Mouse (Mus musculus) c-Kit-negative CD71-positive TER-119-positive erythroid progenitor cells, embryonic 14.5 days (primary cell): Measurements from ENCODE around the gene Foxd1.

Source experiments
- DNase-seq: peaks from one replicate; pipeline ENCODE4 v3.0.0-alpha.2; 2013; ENCODE audit warnings: low read depth, low spot score

Gene Foxd1

DNA sequence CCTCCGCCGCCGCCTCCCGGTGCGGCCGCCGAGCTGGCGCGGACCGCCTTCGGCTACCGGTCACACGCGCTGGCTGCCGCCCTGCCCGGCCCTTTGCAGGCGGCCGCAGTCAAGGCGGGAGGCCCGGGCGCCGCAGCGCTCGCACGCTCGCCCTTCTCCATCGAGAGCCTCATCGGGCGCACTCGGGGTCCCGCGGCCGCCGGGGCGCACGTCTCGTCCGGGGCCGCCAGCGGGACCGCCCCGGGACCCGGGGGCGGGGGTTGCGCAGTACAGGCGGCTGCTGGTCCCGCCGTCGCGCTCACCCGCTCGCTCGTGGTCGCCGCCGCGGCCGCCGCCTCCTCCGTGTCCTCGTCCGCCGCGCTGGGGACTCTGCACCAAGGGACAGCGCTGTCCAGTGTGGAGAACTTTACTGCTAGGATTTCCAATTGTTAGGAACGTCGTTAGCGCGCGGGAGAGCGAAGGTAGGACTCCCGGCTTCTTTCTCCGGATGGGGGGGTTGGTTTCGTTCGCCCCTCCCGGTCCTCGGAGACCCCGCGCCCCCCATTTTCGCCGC is 1.6 kb downstream of the Foxd1 start:
- no peak for DNase-seq

DNA sequence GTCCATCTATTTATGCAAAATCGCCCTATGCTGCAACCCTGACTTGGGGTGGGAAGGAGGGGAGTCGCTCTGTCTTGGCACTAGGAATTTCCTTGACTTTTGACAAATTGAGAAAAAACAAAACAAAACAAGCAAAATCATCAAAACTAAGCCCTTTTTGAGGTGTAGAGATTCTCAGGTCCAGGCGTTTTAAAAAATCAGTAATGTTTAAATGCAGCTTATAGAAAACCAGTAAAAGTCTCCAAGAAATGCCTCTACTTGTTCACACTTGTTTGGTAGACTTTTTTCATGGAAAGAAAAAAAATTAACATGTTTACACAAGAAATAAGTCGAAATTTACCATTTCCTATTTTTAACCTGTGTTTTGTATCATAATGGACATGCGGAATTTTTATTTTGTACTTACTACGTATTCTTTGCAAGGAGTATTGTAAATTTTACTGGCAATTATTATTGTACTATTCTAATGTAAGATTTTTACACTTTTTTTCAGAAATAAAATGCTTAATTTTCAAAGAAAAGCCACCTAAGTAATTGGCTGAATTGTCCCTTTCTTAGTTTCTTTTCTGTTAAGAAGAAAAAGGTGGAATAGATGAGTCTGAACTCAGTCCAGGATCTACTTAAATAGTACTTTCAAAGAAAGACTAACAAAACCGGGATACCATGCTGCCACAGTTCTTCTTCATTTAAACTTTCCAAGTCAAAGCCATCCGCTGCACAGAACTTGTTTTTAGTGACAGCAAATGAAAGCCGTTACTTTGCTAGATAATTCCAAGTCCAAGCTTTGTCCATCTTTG is 2.3 kb downstream of the Foxd1 start:
- no peak for DNase-seq

DNA sequence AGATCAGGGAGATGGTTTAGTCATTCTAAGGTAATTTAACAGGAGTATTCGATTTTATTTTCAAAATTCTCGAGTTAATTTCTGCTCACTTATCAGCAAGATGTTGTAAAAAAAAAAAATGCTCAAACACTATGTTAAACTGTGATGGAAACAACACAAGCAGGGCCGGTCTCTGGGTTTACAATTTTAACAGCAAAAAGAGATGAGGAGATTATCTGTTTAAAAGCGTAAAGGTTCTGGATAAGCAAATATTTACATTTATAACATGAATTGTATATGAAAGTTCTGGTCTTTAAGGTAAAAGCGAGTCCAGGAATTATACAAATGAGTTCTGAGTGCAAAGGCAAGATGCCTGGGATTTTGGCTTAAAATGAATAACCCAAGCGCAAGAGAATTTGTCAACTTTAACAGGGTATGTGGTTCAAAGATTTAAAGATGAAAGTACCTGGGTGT is 3.0 kb downstream of the Foxd1 start:
- DNase-seq: no peak

DNA sequence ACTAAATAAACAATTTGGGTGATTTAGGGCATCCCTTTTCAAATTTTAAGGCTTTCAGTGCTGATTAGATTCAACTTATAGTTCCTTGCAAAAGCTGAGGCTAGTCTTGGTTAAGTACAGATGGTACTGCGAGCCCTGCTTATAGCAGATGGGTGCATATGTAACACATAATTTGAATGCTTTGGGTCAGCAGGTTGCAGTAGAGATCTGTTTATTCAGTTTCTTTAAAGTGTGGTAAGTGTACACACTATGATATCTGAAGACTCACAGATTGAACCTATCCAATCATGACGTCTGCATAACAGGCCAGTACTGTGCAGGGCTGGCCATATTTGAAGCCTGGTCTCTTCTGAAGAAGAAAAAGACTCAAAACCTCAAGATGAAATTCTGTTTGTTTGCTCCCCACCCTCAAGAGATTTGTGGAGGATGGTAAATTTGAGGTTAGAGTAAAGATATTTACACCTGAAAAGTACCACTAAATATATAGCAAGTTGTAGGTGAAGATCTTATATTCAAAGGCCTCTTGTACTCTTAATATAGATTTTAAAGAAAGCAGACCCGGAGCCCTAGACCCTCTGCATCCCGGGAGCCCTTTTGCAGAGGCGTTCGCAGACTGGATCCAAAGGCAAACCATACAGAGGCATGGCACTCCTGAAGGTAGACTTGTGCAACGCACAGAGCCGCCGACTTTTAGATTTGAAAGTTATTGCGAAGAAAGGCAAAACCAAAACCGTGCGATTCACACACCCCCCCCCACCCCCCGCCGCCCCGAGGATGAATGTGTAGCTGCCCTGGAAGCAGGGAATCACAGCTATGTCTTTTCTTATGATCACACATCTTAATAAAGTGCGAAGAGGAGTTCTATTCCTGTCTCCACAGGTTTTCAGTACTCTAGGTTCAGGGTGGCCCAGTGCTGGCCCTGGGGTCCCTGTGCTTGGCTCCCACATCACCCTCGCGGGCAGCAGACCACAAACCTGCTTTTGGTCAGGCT is 3.7 kb downstream of the Foxd1 start:
- no peak for DNase-seq

DNA sequence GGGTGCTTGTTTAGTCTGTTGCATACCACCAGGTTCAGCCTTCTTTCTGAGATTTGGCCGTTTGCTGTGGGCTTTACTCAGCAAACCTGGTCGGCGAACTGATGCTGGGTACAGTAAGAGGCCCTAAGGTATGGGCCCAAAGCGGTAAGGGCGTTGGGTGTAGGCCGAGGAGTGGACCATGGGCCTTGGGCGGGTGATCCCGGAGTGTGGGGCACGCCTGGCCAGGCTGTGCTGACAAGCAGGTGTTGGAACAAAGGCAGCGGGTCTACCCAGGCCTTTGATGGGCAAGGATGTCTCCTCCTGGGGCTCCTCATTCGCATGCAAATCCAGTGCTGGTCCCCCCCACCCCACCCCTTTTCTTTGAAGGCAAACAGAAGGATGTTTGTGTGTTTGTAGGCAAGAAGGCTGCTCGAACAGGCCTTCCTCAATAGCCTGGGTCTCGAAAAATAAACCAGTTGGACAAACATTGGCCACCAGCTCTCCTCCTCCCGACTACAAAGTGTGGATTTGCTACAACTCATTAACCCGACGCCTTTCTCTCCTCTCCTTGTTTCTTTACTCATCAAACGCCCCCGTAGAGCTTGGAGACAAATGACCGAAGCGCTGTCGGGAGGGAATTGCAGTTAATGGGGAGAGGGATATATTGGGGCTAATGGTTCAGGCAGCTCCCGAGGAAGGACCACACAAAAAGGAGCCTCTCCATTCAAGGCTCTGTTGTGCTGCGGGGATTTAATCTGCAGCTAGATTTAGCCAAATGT is 4.6 kb downstream of the Foxd1 start:
- DNase-seq: no peak

DNA sequence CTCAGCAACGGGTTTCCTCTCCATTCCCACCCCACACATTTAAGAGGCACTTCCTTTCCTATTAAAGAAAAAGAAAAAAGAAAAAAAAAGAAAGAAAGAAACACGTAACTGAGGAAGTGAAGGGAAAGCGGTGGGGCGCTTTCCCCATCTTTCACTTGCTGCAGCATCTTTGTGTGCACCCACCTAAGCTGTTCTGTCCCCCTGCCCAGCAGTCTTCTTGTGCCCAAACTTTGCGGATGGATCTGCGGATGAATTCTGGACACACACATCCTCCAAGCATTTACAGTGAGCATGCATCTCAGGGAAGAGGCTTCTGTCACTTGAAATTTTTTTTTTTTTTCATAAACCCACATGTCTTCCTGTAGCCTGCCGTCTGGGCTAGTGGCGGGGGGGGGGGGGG is 5.3 kb downstream of the Foxd1 start:
- no peak for DNase-seq

DNA sequence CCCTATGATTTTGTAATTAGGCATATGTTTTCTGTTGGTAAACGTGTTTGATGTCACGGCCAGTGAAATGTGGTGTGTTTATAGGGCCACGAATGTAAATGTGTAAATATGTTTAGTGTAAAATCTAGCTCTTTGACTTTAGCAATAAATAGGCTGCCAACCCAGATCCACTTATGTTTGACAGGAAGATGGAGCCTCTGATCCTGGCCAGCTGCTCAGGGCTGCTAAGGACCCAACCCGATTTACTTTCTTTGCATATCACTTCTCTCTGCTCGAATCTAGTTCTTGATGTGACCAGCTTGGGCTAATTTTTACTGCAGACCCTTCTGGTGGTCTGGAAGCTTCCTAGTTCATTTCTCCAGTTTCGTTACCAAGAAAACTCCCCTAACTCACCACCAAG is 6.3 kb downstream of the Foxd1 start:
- no peak for DNase-seq

DNA sequence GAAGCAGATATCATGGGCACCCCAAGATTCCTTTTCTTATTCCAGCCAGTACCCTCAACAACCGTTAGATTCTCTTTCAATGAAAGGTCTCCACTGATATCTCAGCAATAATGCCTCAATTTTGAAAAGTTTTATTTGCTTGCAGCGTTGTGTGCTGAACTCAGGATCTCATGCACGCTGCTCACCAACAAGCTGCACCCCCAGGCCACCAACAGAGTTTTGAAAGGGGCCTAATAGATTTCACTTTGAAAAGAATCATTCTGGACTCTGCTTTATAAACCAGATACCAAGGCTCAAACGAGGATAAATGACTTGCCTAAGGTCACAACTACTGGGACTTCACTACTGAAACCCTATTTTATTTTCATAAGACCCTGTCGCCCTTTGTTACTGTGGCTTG is 7.1 kb downstream of the Foxd1 start:
- DNase-seq: no peak

DNA sequence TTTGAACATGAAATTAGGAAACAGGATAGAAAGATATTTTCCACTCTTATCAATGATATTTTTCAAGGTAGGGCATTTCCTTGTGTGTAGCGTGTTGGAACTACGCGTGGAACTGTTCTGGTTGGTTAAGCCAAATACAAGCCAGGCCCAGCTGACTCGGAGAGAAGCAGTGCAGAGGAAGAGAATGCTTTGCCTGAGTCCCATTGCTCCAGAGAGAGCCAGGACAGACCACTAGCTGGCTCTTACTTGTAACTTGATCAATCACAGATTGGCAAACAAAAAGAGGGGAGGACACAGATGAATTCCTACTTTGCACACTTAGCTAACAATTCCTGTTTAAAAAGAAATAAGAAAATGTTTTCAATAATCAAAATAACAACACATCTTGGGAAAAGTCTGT is 9.0 kb downstream of the Foxd1 start:
- no peak for DNase-seq

DNA sequence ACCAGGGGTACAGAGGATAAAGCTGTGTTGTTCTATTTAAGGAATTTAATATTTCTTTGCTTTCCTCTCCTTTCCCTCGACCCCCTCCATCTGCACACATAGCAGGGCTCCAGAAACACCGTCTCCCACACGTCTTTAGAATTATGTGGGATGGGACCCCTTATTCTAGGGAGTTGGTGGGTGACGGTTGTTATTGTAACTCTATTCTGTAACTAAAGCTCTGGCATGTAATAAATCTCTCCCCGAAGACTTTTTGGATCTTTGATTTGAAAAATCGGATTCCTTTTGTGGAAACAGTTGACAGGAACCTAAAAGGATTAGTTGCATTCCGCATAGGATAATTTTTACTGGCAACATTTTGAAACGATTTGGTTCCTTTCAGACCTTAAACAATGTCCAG is 11.0 kb downstream of the Foxd1 start:
- no peak for DNase-seq

DNA sequence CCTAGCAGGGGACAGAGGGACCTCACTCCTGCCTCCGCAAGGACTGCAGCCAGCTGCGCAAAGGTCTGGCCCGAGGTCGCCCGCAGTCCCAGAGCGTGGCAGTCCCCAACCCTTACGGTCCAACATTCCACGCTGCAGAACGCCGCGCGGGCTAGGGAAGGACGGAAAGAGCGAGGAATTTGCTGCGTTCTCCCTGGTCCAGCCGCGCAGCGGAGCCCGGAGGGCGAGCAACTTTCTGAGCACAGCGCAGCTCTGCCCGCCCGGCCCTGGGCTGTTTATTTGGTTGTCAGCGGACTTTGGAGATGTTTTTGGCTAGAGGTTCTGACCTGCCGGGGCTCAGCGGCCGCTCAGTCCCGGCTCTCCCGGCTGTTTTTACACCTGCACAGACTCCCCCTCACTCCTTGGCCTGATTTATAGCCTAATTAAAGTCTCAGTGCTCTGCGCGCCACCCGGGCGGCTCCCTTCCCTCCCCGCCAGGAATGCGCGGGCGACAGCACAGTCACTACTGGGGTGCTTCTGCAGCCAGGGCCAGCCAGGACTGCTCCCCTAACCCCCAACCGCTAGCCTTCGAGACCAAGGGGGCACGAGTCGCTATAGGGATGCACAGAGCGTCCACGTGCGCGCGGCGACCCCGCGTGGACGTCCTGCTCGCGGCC is 11.9 kb downstream of the Foxd1 start:
- DNase-seq: no peak

DNA sequence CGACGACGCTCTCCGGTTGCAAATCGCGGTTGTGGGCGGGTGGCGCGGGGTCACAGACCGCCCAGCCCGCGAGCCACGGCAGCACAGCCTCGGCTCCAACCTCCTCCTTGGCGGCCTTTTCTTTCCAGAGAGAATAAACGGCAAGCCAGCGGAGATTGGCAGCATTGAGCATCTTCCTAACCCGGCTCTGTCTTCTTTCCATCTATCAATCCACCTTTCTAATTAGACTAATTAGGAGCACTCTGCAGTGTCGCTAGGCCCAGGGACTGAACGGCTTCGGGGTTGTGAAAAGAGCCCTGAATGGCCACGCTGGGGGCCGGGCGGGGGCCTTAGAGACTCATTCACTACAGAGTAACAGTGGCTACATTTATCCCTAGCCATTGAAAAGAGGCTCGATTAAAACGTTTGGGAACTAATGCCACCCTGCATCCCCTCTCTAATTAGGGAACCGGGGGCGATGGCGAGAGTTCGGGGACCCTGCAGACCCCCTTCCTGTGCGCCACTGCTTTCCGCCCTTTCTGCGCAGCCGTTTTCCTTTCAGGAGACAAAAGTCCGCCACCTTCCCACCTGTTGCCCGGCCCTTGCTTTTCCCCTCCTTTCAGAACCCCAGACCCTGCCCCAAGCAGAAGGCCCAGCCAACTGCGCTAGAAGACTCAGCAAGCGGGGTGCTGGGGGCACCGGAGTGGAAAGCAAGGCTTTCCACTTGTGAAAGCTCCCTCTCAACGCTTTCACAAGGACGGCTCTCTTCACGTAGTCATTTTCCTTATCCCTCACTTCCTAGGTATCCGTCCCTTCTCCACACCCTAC is 12.6 kb downstream of the Foxd1 start:
- no peak for DNase-seq

DNA sequence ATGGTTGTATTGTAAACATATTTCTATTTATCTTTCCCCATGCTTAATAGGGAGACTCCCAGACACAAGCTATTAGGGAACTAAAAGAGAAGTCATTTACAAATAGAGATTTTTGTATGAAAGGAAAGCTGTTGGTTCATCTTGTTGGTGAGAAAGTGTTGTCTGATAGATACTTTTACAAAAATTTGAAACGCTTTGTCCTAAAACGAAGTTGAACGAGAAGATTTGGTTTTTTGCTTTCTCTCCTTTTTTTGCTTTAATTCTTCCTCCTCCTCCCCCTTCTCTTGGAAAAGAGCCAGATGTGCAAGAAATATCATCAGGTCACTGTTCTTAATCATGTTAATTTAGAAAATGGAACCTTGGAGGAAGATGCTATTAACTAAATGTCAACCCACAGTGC is 13.6 kb downstream of the Foxd1 start:
- DNase-seq: no peak

DNA sequence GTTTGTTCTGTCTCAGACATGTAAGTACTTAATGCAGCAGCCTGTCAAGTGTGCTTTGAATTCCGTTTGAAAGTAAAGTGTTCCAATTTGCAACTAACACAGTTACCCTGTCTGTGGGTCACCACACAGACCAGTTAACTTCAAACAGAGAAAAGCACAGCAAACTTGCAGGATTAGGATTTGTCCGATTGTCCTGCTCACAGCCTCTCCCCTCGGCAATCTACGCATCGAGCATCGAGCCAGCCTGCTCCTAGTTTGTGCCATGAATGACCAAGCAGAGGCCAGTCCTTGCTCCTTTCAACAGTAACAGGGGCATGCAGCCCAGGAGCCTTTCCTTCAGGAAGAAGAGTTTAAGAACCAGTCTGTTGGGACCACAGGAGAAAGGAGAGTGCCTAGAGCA is 15.0 kb downstream of the Foxd1 start:
- DNase-seq: no peak

DNA sequence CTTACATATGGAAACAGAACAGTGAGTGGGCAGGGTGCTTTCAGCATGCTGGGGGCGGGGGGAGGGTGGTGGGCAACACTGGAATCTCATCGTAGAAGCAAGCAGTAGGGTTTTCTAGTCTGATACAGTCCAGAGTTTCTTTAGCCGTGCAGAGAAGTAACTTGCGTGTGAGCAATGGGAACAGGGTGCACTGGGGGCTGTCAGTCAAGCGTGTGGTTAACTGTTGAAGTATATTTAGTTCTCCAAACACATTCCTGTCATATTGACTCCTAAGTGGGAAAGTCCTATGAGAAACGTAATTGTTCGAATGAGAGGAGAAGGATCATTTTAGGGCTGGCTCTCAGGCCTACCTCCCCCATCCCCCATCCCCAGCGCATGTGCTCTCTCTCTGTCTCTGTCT is 20.5 kb downstream of the Foxd1 start:
- no peak for DNase-seq

DNA sequence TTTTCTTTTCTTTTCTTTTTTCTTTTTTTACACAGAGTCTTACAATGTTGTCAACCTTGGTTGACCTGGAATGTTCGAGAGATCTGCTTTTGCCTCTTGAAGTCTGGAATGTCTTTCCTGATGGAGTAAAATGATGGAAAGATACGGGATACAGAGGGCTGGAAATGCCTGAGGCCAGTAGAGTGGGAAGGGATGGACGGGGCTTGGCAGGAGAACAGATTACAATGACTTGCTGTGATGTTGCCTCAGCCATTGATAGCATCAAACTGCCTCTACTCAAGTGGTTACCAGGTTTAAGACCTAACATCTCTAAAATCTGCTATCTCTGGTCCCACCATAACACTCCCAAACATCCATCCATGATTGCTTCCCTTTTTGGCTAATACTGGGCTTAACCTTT is 20.9 kb downstream of the Foxd1 start:
- no peak for DNase-seq

DNA sequence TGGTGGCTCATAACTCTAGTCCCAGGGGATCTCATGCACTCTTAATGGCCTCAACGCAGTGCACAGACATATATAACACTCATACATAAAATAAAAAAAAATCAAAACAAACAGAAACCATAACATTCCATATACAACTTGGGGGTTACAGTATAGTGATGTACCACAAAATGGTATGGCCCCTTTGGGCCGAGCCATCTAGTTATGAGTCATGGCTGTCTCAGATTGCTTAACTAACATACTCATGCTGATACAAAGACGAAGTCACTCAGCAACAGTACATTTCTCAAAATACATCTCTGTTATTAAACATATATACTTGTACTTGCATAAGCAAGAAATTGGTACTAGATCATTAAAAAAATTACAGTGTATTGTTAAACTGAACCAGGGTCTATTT is 23.7 kb downstream of the Foxd1 start:
- no peak for DNase-seq

DNA sequence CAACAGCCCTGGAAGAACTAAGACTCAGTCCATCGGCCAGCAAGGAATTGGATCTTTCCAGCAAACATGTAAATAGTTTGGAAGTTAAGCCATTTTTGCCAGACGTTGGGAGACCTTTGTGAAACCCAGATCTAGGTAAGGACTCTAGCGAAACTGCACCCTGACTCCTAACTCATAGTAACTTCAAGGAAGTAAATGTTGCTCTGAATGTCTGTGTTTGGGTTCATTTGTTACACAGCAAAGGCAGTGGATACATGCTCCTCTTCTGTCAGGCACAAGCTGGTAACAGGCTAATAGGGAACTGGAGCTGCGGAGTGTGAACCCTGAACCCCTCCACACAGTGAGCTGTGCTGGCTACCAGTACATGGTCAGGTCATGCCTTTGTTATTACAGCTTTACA is 28.7 kb downstream of the Foxd1 start:
- no peak for DNase-seq

DNA sequence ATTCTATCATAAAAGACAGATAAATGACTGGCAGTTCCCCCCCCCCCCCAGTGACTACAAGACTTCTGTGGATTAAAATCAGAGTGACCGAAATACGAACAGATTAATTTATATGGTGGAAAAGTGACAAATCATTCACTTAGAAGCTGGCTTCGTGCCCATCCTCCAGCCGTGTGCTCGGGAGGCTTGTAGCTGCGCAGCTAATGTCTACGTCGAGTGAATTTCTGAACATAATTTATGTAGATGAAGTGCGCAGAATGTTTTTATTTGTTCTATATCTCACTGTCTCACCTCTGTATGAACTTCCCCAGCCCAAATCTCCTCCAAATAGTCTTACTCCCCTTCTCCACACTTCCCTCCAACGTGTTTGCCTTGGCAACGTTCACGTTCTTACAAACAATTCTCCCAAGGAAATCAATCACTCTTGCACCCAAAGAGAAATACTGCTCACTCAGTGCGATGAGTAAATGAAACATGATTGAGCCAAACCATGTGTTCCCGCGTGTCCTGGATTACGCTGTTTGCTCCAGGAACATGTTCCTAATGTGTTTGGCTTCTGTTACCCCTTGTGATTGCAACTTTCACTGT is 30.0 kb downstream of the Foxd1 start:
- DNase-seq: no peak

DNA sequence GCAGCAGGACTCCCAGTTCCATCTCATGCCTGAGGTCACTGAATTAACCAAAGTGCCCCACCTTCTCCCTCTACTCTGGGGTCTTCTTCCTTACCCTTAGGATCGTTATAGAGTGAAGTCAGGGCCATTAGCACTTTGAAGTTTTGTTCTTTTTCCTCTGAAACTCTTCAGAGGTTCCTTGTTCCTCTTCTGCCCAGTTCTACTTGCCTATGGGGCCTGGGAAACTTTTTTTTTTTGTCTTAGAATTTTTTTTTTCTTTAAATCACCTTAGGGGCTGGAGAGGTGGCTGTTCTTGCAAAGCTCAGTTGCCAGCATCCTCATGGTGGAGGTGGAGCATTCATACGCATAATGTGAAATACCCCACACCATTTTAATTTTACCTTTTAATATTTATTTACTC is 31.8 kb downstream of the Foxd1 start:
- no peak for DNase-seq
